Mouse (Mus musculus): Measurements from ENCODE around the gene Zfp771. TPM values are rescaled to one million over a fixed set of nuclear protein-coding genes. Genes with fewer than 3 reads are reported as not detected.
A peak's percentile ranks its signal among the peaks of the same experiment; 100 is the strongest.
"Not testable (repeated sequence)": the region's sequence is repeated elsewhere in the genome, so short reads cannot be mapped to it uniquely, and the experiment has no call there.

Gene Zfp771
- polyA plus RNA-seq, 1 experiment from 2014 or later, result 63.1 TPM

GRCm38 (mm10) chr7:127234777-127235176 lies 9.3 kb upstream of the Zfp771 start:
- Histone ChIP-seq H3K4me3 (replicated peaks) (no peak overlapping the region), H3K27me3 (replicated peaks) (no peaks in the 10 kb centered on the region), H3K4me1 (peaks cover 15% of the 10 kb centered on the region), H3K4me2 (no peak overlapping the region; the same call in 1 of the 2 replicates), H3K27ac (no peak overlapping the region), H3K36me3 (peaks cover 38% of the 10 kb centered on the region), H3K9ac (no peak overlapping the region), H3K9me3 (no peaks in the 10 kb centered on the region)
- no peak for ATAC-seq (ENCODE audit: insufficient read depth, low FRiP score, low read depth)
- WGBS, result 94% methylated on average over 2 of the region's 2 CpGs

GRCm38 (mm10) chr7:127243361-127243867 lies 660 bp upstream of the Zfp771 start:
- peak overlapping the region; percentile 74 for H3K4me3 ChIP-seq (replicated peaks)
- no peak for ATAC-seq (ENCODE audit: insufficient read depth, low FRiP score, low read depth)
- peaks cover 10% of the 10 kb centered on the region for H3K36me3 ChIP-seq
- no peaks in the 10 kb centered on the region for H3K27me3 ChIP-seq (replicated peaks)
- peak overlapping the region; percentile 73; the same call in 1 of the 2 replicates for H3K9ac ChIP-seq
- H3K9me3 ChIP-seq, result no peaks in the 10 kb centered on the region
- peak overlapping the region; percentile 88 for H3K4me2 ChIP-seq
- H3K4me1 ChIP-seq, result peaks cover 21% of the 10 kb centered on the region
- 34% methylated on average over 2 of the region's 2 CpGs for WGBS
- peak overlapping the region; percentile 98 for H3K27ac ChIP-seq

- Histone ChIP-seq H3K36me3 (peaks cover 11% of the 10 kb centered on the region), H3K9me3 (no peaks in the 10 kb centered on the region), H3K27ac (peak overlapping the region; percentile 98), H3K9ac (peak overlapping the region; percentile 93), H3K4me3 (replicated peaks) (peak overlapping the region; percentile 74), H3K4me2 (peak overlapping the region; percentile 88), H3K27me3 (replicated peaks) (no peaks in the 10 kb centered on the region), H3K4me1 (peaks cover 22% of the 10 kb centered on the region)
- ATAC-seq (ENCODE audit: insufficient read depth, low FRiP score, low read depth), result peak; percentile 73
- WGBS, result 12% methylated on average over 28 of the region's 33 CpGs
Observed at GRCm38 (mm10) chr7:127244658-127245510, 810 bp downstream of the Zfp771 start.

GRCm38 (mm10) chr7:127250511-127250910 lies 6.4 kb downstream of the Zfp771 start:
- not testable (repeated sequence) for ATAC-seq (ENCODE audit: insufficient read depth, low FRiP score, low read depth); H3K9ac ChIP-seq; H3K27me3 ChIP-seq (replicated peaks); H3K9me3 ChIP-seq; H3K27ac ChIP-seq; H3K4me2 ChIP-seq; H3K4me3 ChIP-seq (replicated peaks)
- WGBS, result 89% methylated on average over 8 of the region's 8 CpGs
- H3K36me3 ChIP-seq, result peaks cover 11% of the 10 kb centered on the region
- peaks cover 29% of the 10 kb centered on the region for H3K4me1 ChIP-seq

GRCm38 (mm10) chr7:127252414-127252813 lies 8.3 kb downstream of the Zfp771 start:
- peaks cover 17% of the 10 kb centered on the region; the same call in 1 of the 2 replicates for H3K4me1 ChIP-seq
- no peak overlapping the region for H3K4me2 ChIP-seq
- no peak overlapping the region for H3K9ac ChIP-seq
- peaks cover 11% of the 10 kb centered on the region for H3K36me3 ChIP-seq
- WGBS, result 88% methylated on average over 2 of the region's 2 CpGs
- no peaks in the 10 kb centered on the region for H3K9me3 ChIP-seq
- ATAC-seq (ENCODE audit: insufficient read depth, low FRiP score, low read depth), result no peak
- H3K27ac ChIP-seq, result no peak overlapping the region
- H3K27me3 ChIP-seq (replicated peaks), result no peaks in the 10 kb centered on the region
- H3K4me3 ChIP-seq (replicated peaks), result no peak overlapping the region

GRCm38 (mm10) chr7:127253341-127253740 lies 9.3 kb downstream of the Zfp771 start:
- peak overlapping the region; percentile 67; the same call in 1 of the 2 replicates for H3K9ac ChIP-seq
- no peak for ATAC-seq (ENCODE audit: insufficient read depth, low FRiP score, low read depth)
- peaks cover 14% of the 10 kb centered on the region; the same call in 1 of the 2 replicates for H3K4me1 ChIP-seq
- peak overlapping the region; percentile 56 for H3K4me3 ChIP-seq (replicated peaks)
- H3K9me3 ChIP-seq, result no peaks in the 10 kb centered on the region
- no peaks in the 10 kb centered on the region for H3K27me3 ChIP-seq (replicated peaks)
- H3K36me3 ChIP-seq, result peaks cover 11% of the 10 kb centered on the region
- peak overlapping the region; percentile 93 for H3K27ac ChIP-seq
- WGBS, result 71% methylated on average over 6 of the region's 6 CpGs
- H3K4me2 ChIP-seq, result peak overlapping the region; percentile 97

- no peaks in the 10 kb centered on the region for H3K9me3 ChIP-seq
- under 1% methylated on average over 134 of the region's 136 CpGs for WGBS
Observed at GRCm38 (mm10) chr7:127253821-127254769, 10.0 kb downstream of the Zfp771 start.

GRCm38 (mm10) chr7:127255008-127255407 lies 10.9 kb downstream of the Zfp771 start:
- Histone ChIP-seq H3K27me3 (replicated peaks) (no peaks in the 10 kb centered on the region), H3K4me3 (replicated peaks) (peak overlapping the region; percentile 56), H3K4me1 (peaks cover 25% of the 10 kb centered on the region), H3K27ac (peak overlapping the region; percentile 93), H3K9ac (no peak overlapping the region), H3K36me3 (peaks cover 5% of the 10 kb centered on the region; the same call in 1 of the 2 replicates), H3K4me2 (peak overlapping the region; percentile 97), H3K9me3 (no peaks in the 10 kb centered on the region)
- 14% methylated on average over 4 of the region's 4 CpGs for whole genome bisulfite sequencing
- no peak for ATAC-seq (ENCODE audit: insufficient read depth, low FRiP score, low read depth)

More at GRCm38 (mm10) chr7:127253821-127254769, 10.0 kb downstream of the Zfp771 start:
- H3K27me3 ChIP-seq (replicated peaks), result no peaks in the 10 kb centered on the region
- peak overlapping the region; percentile 56 for H3K4me3 ChIP-seq (replicated peaks)
- ATAC-seq (ENCODE audit: insufficient read depth, low FRiP score, low read depth), result peak; percentile 93
- H3K4me2 ChIP-seq, result peak overlapping the region; percentile 97
- H3K36me3 ChIP-seq, result peaks cover 11% of the 10 kb centered on the region
- peak overlapping the region; percentile 93 for H3K27ac ChIP-seq
- peak overlapping the region; percentile 67 for H3K9ac ChIP-seq
- peaks cover 17% of the 10 kb centered on the region; the same call in 1 of the 2 replicates for H3K4me1 ChIP-seq

- Histone ChIP-seq H3K36me3 (peaks cover 5% of the 10 kb centered on the region; the same call in 1 of the 2 replicates), H3K4me2 (no peak overlapping the region), H3K27me3 (replicated peaks) (no peaks in the 10 kb centered on the region), H3K27ac (no peak overlapping the region), H3K9ac (no peak overlapping the region), H3K9me3 (no peaks in the 10 kb centered on the region), H3K4me1 (peaks cover 28% of the 10 kb centered on the region), H3K4me3 (replicated peaks) (no peak overlapping the region)
- WGBS, result 83% methylated on average over 2 of the region's 2 CpGs
- ATAC-seq (ENCODE audit: insufficient read depth, low FRiP score, low read depth), result no peak
Observed at GRCm38 (mm10) chr7:127255965-127256364, 11.9 kb downstream of the Zfp771 start.

- H3K27me3 ChIP-seq (replicated peaks), result no peaks in the 10 kb centered on the region
- peaks cover 5% of the 10 kb centered on the region; the same call in 1 of the 2 replicates for H3K36me3 ChIP-seq
- no peak overlapping the region for H3K4me3 ChIP-seq (replicated peaks)
- no peak overlapping the region for H3K9ac ChIP-seq
- 87% methylated on average over 5 of the region's 5 CpGs for WGBS
- ATAC-seq (ENCODE audit: insufficient read depth, low FRiP score, low read depth), result no peak
- H3K9me3 ChIP-seq, result no peaks in the 10 kb centered on the region
- no peak overlapping the region for H3K27ac ChIP-seq
- H3K4me1 ChIP-seq, result peaks cover 29% of the 10 kb centered on the region
- H3K4me2 ChIP-seq, result no peak overlapping the region
Observed at GRCm38 (mm10) chr7:127256518-127256917, 12.4 kb downstream of the Zfp771 start.

- no peak overlapping the region for H3K9ac ChIP-seq
- H3K36me3 ChIP-seq, result peaks cover 5% of the 10 kb centered on the region; the same call in 1 of the 2 replicates
- H3K27me3 ChIP-seq (replicated peaks), result no peaks in the 10 kb centered on the region
- H3K27ac ChIP-seq, result no peak overlapping the region
- H3K4me1 ChIP-seq, result peaks cover 24% of the 10 kb centered on the region
- no peaks in the 10 kb centered on the region for H3K9me3 ChIP-seq
- H3K4me2 ChIP-seq, result peak overlapping the region; percentile 70
- WGBS, result 69% methylated on average over 8 of the region's 8 CpGs
- ATAC-seq (ENCODE audit: insufficient read depth, low FRiP score, low read depth), result no peak
- H3K4me3 ChIP-seq (replicated peaks), result peak overlapping the region; percentile 68
Observed at GRCm38 (mm10) chr7:127259186-127259905, 15.3 kb downstream of the Zfp771 start.
